Mouse (Mus musculus) embryonic fibroblast, embryonic 13.5 days (primary cell): ENCODE measurements around the gene Zfp462. TPM values are rescaled to one million over a fixed set of nuclear protein-coding genes. Genes with fewer than 3 reads are reported as not detected.
"Not testable (repeated sequence)": the region's sequence is repeated elsewhere in the genome, so short reads cannot be mapped to it uniquely, and the experiment has no call there.

Source experiments
- H3K27ac ChIP-seq: 2 replicates; pipeline ENCODE4 v1.5.1; 2012; ENCODE audit warnings: low read length, control low read depth, inconsistent platforms; ENCODE audit not compliant: insufficient read depth
- H3K4me1 ChIP-seq: 2 replicates; pipeline ENCODE4 v1.6.1; 2011; ENCODE audit warnings: low read length; ENCODE audit not compliant: control insufficient read depth, insufficient read depth
- H3K4me3 ChIP-seq: 2 replicates; pipeline ENCODE4 v1.5.1; 2011; ENCODE audit warnings: mild to moderate bottlenecking, control low read depth, low read length; ENCODE audit not compliant: insufficient read depth
- CTCF ChIP-seq: IDR thresholded peaks from 2 replicates; pipeline ENCODE4 v1.5.1; 2011; ENCODE audit warnings: mild to moderate bottlenecking, control low read depth, low read length, moderate library complexity, borderline replicate concordance; ENCODE audit not compliant: insufficient read depth
- POLR2A ChIP-seq: IDR thresholded peaks from 2 replicates; pipeline ENCODE4 v1.6.1; 2011; ENCODE audit warnings: low read depth, mild to moderate bottlenecking, control low read depth, low read length, moderate library complexity
- polyA plus RNA-seq: library from polyadenylated mRNA; stranded (reverse); fragments of >200 nt; gene quantifications from 2 replicates; pipeline ENCODE4 v1.2.4, GENCODE M21; 2011; ENCODE audit warnings: low read depth; ENCODE audit not compliant: missing spikeins, insufficient read length

Zfp462 gene
- polyA plus RNA-seq = 23.7 and 28.9 TPM in 2 replicates

- H3K4me3 ChIP-seq = peak within 1 kb of the TSS; percentile 83
- peak within 1 kb of the TSS; percentile 85 for H3K27ac ChIP-seq
- H3K4me1 ChIP-seq = no peaks in the 10 kb centered on the region
- no peak for TF ChIP-seq CTCF
- TF ChIP-seq POLR2A = peak; percentile 10
These were observed at the start of gene Zfp462 for GRCm38 (mm10) chr4:54944921-54945430. TSS of gene Zfp462 (plus strand) at chr4:54945048.

- H3K4me3 ChIP-seq = no peak overlapping the region
- H3K4me1 ChIP-seq = peaks cover 4% of the 10 kb centered on the region; the same call in 1 of the 2 replicates
- TF ChIP-seq CTCF (no peak), POLR2A (no peak)
- H3K27ac ChIP-seq = no peak overlapping the region
These were observed 48.8 kb upstream of the Zfp462 start for GRCm38 (mm10) chr4:54896017-54896416.

- Histone ChIP-seq H3K27ac (no peak overlapping the region), H3K4me1 (no peaks in the 10 kb centered on the region), H3K4me3 (no peak overlapping the region)
- no peak for TF ChIP-seq CTCF
- TF ChIP-seq POLR2A = no peak
These were observed 40.2 kb upstream of the Zfp462 start for GRCm38 (mm10) chr4:54904641-54905040.

GRCm38 (mm10) chr4:54905399-54905953 lies 39.4 kb upstream of the Zfp462 start:
- Histone ChIP-seq H3K4me3 (no peak overlapping the region), H3K27ac (no peak overlapping the region)
- TF ChIP-seq POLR2A = no peak
- TF ChIP-seq CTCF = no peak

GRCm38 (mm10) chr4:54910300-54910699 lies 34.5 kb upstream of the Zfp462 start:
- no peak overlapping the region for H3K4me3 ChIP-seq
- no peak overlapping the region for H3K27ac ChIP-seq
- TF ChIP-seq CTCF = no peak
- no peak for TF ChIP-seq POLR2A
- H3K4me1 ChIP-seq = no peaks in the 10 kb centered on the region

More at GRCm38 (mm10) chr4:54905399-54905953, 39.4 kb upstream of the Zfp462 start:
- no peaks in the 10 kb centered on the region for H3K4me1 ChIP-seq

GRCm38 (mm10) chr4:54918276-54918675 lies 26.6 kb upstream of the Zfp462 start:
- TF ChIP-seq POLR2A = no peak
- TF ChIP-seq CTCF = no peak
- no peak overlapping the region for H3K27ac ChIP-seq
- no peaks in the 10 kb centered on the region for H3K4me1 ChIP-seq

GRCm38 (mm10) chr4:54923386-54923785 lies 21.5 kb upstream of the Zfp462 start:
- H3K27ac ChIP-seq = no peak overlapping the region
- TF ChIP-seq CTCF = no peak
- no peak for TF ChIP-seq POLR2A
- H3K4me1 ChIP-seq = no peaks in the 10 kb centered on the region
- H3K4me3 ChIP-seq = no peak overlapping the region

More at GRCm38 (mm10) chr4:54918276-54918675, 26.6 kb upstream of the Zfp462 start:
- no peak overlapping the region for H3K4me3 ChIP-seq

GRCm38 (mm10) chr4:54924306-54924705 lies 20.5 kb upstream of the Zfp462 start:
- no peaks in the 10 kb centered on the region for H3K4me1 ChIP-seq
- H3K4me3 ChIP-seq = no peak overlapping the region
- TF ChIP-seq CTCF (no peak), POLR2A (no peak)
- no peak overlapping the region for H3K27ac ChIP-seq

- H3K4me3 ChIP-seq, H3K27ac ChIP-seq: not testable (repeated sequence)
These were observed 18.4 kb upstream of the Zfp462 start for GRCm38 (mm10) chr4:54926456-54926855.

GRCm38 (mm10) chr4:54927321-54928062 lies 17.4 kb upstream of the Zfp462 start:
- not testable (repeated sequence) for H3K4me1 ChIP-seq, H3K4me3 ChIP-seq
- H3K27ac ChIP-seq = peak overlapping the region; percentile 27

More at GRCm38 (mm10) chr4:54926456-54926855, 18.4 kb upstream of the Zfp462 start:
- H3K4me1 ChIP-seq = not testable (repeated sequence)
